Mouse (Mus musculus) olfactory bulb, adult 2 months (tissue): ENCODE results near the gene Tpcn1.

ENCODE experiments used
- CTCF ChIP-seq: fragments of 200-500 bp; IDR thresholded peaks from 2 replicates; pipeline ENCODE4 v1.5.1; 2012; ENCODE audit warnings: low read depth, mild to moderate bottlenecking, low read length, moderate library complexity; ENCODE audit not compliant: insufficient read depth
- POLR2A ChIP-seq: fragments of 200-500 bp; IDR thresholded peaks from 2 replicates; pipeline ENCODE4 v1.6.1; 2012; ENCODE audit warnings: mild to moderate bottlenecking, low read depth, low read length, moderate library complexity; ENCODE audit not compliant: insufficient read depth

- TF ChIP-seq POLR2A (no peak), CTCF (no peak)
Measured at GRCm38 (mm10) chr5:120626399-120626798, 37.9 kb upstream of the Tpcn1 start.
